Mouse (Mus musculus) thymus, adult 2 months (tissue): ENCODE measurements around the gene Notch4. TPM values are rescaled to one million over a fixed set of nuclear protein-coding genes. Genes with fewer than 3 reads are reported as not detected.
A peak's percentile ranks its signal among the peaks of the same experiment; 100 is the strongest.

ENCODE experiments used
- DNase-seq: peaks from one replicate; pipeline ENCODE4 v3.0.0; 2021
- H3K27ac ChIP-seq: fragments of 200-500 bp; 2 replicates; pipeline ENCODE4 v1.5.1; 2012; ENCODE audit warnings: low read length, control low read depth; ENCODE audit not compliant: control insufficient read depth, insufficient read depth
- H3K27me3 ChIP-seq: fragments of 200-500 bp; 2 replicates; pipeline ENCODE4 v1.6.1; 2012; ENCODE audit warnings: mild to moderate bottlenecking, low read length, moderate library complexity, mixed read lengths; ENCODE audit not compliant: control insufficient read depth, insufficient read depth
- H3K36me3 ChIP-seq: fragments of 200-500 bp; 2 replicates; pipeline ENCODE4 v1.6.1; 2012; ENCODE audit warnings: mild to moderate bottlenecking, low read length, moderate library complexity; ENCODE audit not compliant: control insufficient read depth, insufficient read depth
- H3K4me1 ChIP-seq: fragments of 200-500 bp; replicated peaks from 2 replicates; pipeline ENCODE4 v1.6.1; 2012; ENCODE audit warnings: low read length; ENCODE audit not compliant: control insufficient read depth, insufficient read depth
- H3K4me3 ChIP-seq: fragments of 200-500 bp; 2 replicates; pipeline ENCODE4 v1.5.1; 2012; ENCODE audit warnings: mild to moderate bottlenecking, low read length, control low read depth, moderate library complexity; ENCODE audit not compliant: control insufficient read depth, insufficient read depth
- CTCF ChIP-seq: fragments of 200-500 bp; IDR thresholded peaks from 2 replicates; pipeline ENCODE4 v1.5.1; 2012; ENCODE audit warnings: mild to moderate bottlenecking, control low read depth, low read length, moderate library complexity, borderline replicate concordance; ENCODE audit not compliant: control insufficient read depth, poor library complexity, insufficient read depth; ENCODE audit errors: extremely low read depth
- POLR2A ChIP-seq: fragments of 200-500 bp; IDR thresholded peaks from 2 replicates; pipeline ENCODE4 v1.6.1; 2012; ENCODE audit warnings: mild to moderate bottlenecking, low read length, control low read depth, moderate library complexity; ENCODE audit not compliant: control insufficient read depth, poor library complexity, insufficient read depth; ENCODE audit errors: extremely low read depth
- WGBS: fragments of 180-500 bp; shearing (Covaris S2); methylation state at CpG from one replicate; pipeline ENCODE4 v1.1.7; 2018; 5-methylcytosine and 5-hydroxymethylcytosine counted together
- polyA plus RNA-seq: library from polyadenylated mRNA; depleted of rRNA; stranded (reverse); fragments of >200 nt; gene quantifications from 2 replicates; pipeline ENCODE4 v1.2.3, GENCODE M21; 2012

Notch4 gene
- polyA plus RNA-seq, 1 experiment, result 6.1 TPM

DNA sequence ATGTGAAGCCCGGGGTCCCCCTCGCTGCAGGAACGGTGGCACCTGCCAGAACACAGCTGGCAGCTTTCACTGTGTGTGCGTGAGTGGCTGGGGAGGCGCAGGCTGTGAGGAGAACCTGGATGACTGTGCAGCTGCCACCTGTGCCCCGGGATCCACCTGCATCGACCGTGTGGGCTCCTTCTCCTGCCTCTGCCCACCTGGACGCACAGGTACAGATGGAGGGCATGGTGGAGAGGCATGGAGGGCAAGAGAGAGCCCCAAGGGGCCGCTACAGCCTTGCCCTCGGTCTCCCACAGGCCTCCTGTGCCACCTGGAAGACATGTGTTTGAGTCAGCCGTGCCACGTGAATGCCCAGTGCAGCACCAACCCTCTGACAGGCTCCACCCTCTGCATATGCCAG, 4.4 kb downstream of the Notch4 start:
- Histone ChIP-seq H3K36me3 (no peaks in the 10 kb centered on the region), H3K27ac (no peak overlapping the region), H3K4me3 (no peak overlapping the region), H3K4me1 (no peaks in the 10 kb centered on the region), H3K27me3 (no peaks in the 10 kb centered on the region)
- 73% methylated on average over 13 of the region's 13 CpGs for WGBS
- TF ChIP-seq CTCF, result no peak
- TF ChIP-seq POLR2A, result no peak
- no peak for DNase-seq

DNA sequence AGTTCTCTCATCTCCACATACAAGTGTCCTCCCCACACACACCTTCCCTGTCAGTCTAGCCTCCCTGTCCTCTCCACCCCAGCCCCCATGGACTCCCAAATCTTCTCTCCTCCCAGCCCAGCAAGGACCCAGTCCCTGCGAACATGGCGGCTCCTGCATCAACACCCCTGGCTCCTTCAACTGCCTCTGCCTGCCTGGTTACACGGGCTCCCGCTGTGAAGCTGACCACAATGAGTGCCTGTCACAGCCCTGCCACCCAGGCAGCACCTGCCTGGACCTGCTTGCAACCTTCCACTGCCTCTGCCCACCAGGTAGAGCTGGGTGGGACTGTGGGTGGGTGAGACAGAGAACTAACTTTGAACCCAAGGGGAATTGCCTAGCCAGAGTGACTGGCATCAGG, 5.9 kb downstream of the Notch4 start:
- H3K4me1 ChIP-seq, result no peaks in the 10 kb centered on the region
- 75% methylated on average over 4 of the region's 4 CpGs for WGBS
- no peaks in the 10 kb centered on the region for H3K36me3 ChIP-seq
- H3K27me3 ChIP-seq, result no peaks in the 10 kb centered on the region
- no peak overlapping the region for H3K27ac ChIP-seq
- no peak for DNase-seq
- TF ChIP-seq POLR2A (no peak), CTCF (no peak)
- no peak overlapping the region for H3K4me3 ChIP-seq

GRCm38 (mm10) chr17:34571875-34572274, 7.8 kb downstream of the Notch4 start:
- TF ChIP-seq POLR2A (no peak), CTCF (peak; percentile 83; the same call in 1 of the 2 replicates)
- Histone ChIP-seq H3K27me3 (no peaks in the 10 kb centered on the region), H3K4me1 (no peaks in the 10 kb centered on the region), H3K27ac (no peak overlapping the region), H3K36me3 (no peaks in the 10 kb centered on the region), H3K4me3 (no peak overlapping the region)
- peak; percentile 38 for DNase-seq
- WGBS, result 36% methylated on average over 5 of the region's 5 CpGs

DNA sequence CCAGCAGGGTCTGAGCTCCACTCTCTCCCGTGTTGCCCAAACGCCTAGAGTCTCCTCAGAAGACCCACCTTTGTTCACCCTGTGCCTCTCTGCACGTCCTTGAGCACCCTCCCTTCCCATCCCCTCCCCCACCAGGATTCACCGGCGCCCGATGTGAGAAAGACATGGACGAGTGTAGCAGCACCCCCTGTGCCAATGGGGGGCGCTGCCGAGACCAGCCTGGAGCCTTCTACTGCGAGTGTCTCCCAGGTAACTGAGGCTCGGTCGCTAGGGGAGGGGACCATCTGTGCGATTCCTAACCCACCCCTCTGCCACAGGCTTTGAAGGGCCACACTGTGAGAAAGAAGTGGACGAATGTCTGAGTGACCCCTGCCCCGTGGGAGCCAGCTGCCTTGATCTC, 8.3 kb downstream of the Notch4 start:
- DNase-seq, result no peak
- no peak overlapping the region for H3K4me3 ChIP-seq
- WGBS, result 81% methylated on average over 15 of the region's 15 CpGs
- no peaks in the 10 kb centered on the region for H3K27me3 ChIP-seq
- no peaks in the 10 kb centered on the region for H3K4me1 ChIP-seq
- TF ChIP-seq CTCF (no peak), POLR2A (no peak)
- no peak overlapping the region for H3K27ac ChIP-seq
- no peaks in the 10 kb centered on the region for H3K36me3 ChIP-seq

DNA sequence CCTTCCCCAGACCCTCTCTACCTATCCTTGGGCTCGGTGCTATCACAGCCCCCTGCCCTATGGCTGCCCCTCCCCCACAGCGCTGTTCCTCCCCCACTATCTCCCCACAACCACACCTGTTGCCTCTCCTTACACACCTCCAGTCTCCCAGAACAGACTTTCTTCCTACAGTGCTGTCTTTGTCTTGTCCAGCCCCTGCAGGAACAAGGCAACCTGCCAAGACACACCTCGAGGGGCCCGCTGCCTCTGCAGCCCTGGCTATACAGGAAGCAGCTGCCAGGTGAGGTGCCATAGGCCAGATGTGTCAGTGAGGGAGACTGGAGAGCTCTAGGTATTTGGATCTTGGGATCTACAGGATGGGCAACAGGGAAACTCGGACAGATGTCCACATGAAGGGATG, 12.5 kb downstream of the Notch4 start:
- Histone ChIP-seq H3K36me3 (no peaks in the 10 kb centered on the region), H3K27ac (no peak overlapping the region), H3K4me1 (no peaks in the 10 kb centered on the region), H3K4me3 (no peak overlapping the region), H3K27me3 (no peaks in the 10 kb centered on the region)
- TF ChIP-seq CTCF (no peak), POLR2A (no peak)
- no peak for DNase-seq
- WGBS, result 61% methylated on average over 5 of the region's 5 CpGs

- no peak for TF ChIP-seq CTCF
- TF ChIP-seq POLR2A, result no peak
- Histone ChIP-seq H3K4me3 (no peak overlapping the region), H3K27me3 (no peaks in the 10 kb centered on the region), H3K36me3 (no peaks in the 10 kb centered on the region), H3K4me1 (no peaks in the 10 kb centered on the region), H3K27ac (no peak overlapping the region)
- DNase-seq, result no peak
- 86% methylated on average over 3 of the region's 3 CpGs for WGBS
Observed at GRCm38 (mm10) chr17:34578070-34578469, 14.0 kb downstream of the Notch4 start.

- TF ChIP-seq CTCF (no peak), POLR2A (no peak)
- Histone ChIP-seq H3K36me3 (no peaks in the 10 kb centered on the region), H3K4me1 (peaks cover 14% of the 10 kb centered on the region), H3K27ac (no peak overlapping the region), H3K27me3 (no peaks in the 10 kb centered on the region), H3K4me3 (no peak overlapping the region)
- 95% methylated on average over 12 of the region's 12 CpGs for WGBS
- no peak for DNase-seq
Observed at GRCm38 (mm10) chr17:34582528-34582927, 18.5 kb downstream of the Notch4 start.
